Mouse (Mus musculus) liver, embryonic 11.5 days (tissue): ENCODE measurements around the gene Amz2. TPM values are rescaled to one million over a fixed set of nuclear protein-coding genes. Genes with fewer than 3 reads are reported as not detected.

Experiments
- ATAC-seq: fragments of 200-750 bp; cut with Nextera tagmentation; replicated peaks from 2 replicates; pipeline ENCODE4 v1.8.0; 2017; ENCODE audit warnings: moderate number of reproducible peaks, mild to moderate bottlenecking, moderate TSS enrichment, moderate library complexity; ENCODE audit not compliant: low FRiP score
- DNase-seq: peaks from one replicate; pipeline ENCODE4 v3.0.0-alpha.2; 2017; ENCODE audit warnings: low spot score
- H3K27ac ChIP-seq: fragments of 300-500 bp; sonication (generic); 2 replicates; pipeline ENCODE4 v1.5.1; 2014; ENCODE audit warnings: mild to moderate bottlenecking, low read depth, low read length, control low read depth
- H3K27me3 ChIP-seq: fragments of 300-500 bp; sonication (generic); replicated peaks from 2 replicates; pipeline ENCODE4 v1.6.1; 2014; ENCODE audit warnings: low read length, mixed read lengths; ENCODE audit not compliant: control insufficient read depth, insufficient read depth
- H3K36me3 ChIP-seq: fragments of 300-500 bp; sonication (generic); 2 replicates; pipeline ENCODE4 v1.6.1; 2014; ENCODE audit warnings: mild to moderate bottlenecking, low read length, moderate library complexity, mixed read lengths; ENCODE audit not compliant: control insufficient read depth, insufficient read depth
- H3K4me1 ChIP-seq: fragments of 300-500 bp; sonication (generic); replicated peaks from 2 replicates; pipeline ENCODE4 v1.6.1; 2014; ENCODE audit warnings: low read length, mixed read lengths; ENCODE audit not compliant: control insufficient read depth, insufficient read depth
- H3K4me2 ChIP-seq: fragments of 300-500 bp; sonication (generic); 2 replicates; pipeline ENCODE4 v1.6.1; 2014; ENCODE audit warnings: mild to moderate bottlenecking, control low read depth, moderate library complexity
- H3K4me3 ChIP-seq: fragments of 300-500 bp; sonication (generic); 2 replicates; pipeline ENCODE4 v1.5.1; 2014; ENCODE audit warnings: low read depth, low read length, control low read depth
- H3K9ac ChIP-seq: fragments of 300-500 bp; sonication (generic); 2 replicates; pipeline ENCODE4 v1.6.1; 2014; ENCODE audit warnings: low read depth, low read length, control low read depth
- H3K9me3 ChIP-seq: fragments of 300-500 bp; sonication (generic); 2 replicates; pipeline ENCODE4 v1.6.1; 2016; ENCODE audit warnings: low read length, inconsistent platforms, mixed read lengths; ENCODE audit not compliant: control insufficient read depth
- WGBS: fragments of 180-500 bp; shearing (Covaris S2); extraction: QIAGEN DNeasy Blood & Tissue Kit; methylation state at CpG from one replicate; pipeline ENCODE4 v1.1.7; 2014; 5-methylcytosine and 5-hydroxymethylcytosine counted together
- microRNA-seq: library from miRNA; unstranded; fragments of <30 nt; microRNA quantifications from one replicate; pipeline ENCODE4, GENCODE M21; 2017; ENCODE audit warnings: borderline number of aligned reads
- polyA plus RNA-seq: library from polyadenylated mRNA; unstranded; fragments of >200 nt; fragmentation: Nextera tagmentation; extraction: Ambion mirVana; gene quantifications from 2 replicates; pipeline ENCODE4 v1.2.1, GENCODE M21; 2014

Gene Amz2
- polyA plus RNA-seq, 1 experiment from 2014 or later: 35.5 TPM

GRCm38 (mm10) chr11:109496996-109497714, 71.4 kb downstream of the Amz2 start:
- H3K4me1 ChIP-seq: peaks cover 39% of the 10 kb centered on the region
- no peak overlapping the region for H3K27ac ChIP-seq
- no peaks in the 10 kb centered on the region for H3K27me3 ChIP-seq
- H3K36me3 ChIP-seq: no peaks in the 10 kb centered on the region
- no peak overlapping the region for H3K9ac ChIP-seq
- no peak for ATAC-seq
- 78% methylated on average over 6 of the region's 6 CpGs for WGBS
- no peak overlapping the region for H3K4me2 ChIP-seq
- H3K4me3 ChIP-seq: no peak overlapping the region
- DNase-seq: no peak
- H3K9me3 ChIP-seq: no peaks in the 10 kb centered on the region

- Histone ChIP-seq H3K4me1 (peaks cover 38% of the 10 kb centered on the region), H3K9me3 (no peaks in the 10 kb centered on the region), H3K36me3 (no peaks in the 10 kb centered on the region), H3K9ac (no peak overlapping the region), H3K4me2 (no peak overlapping the region), H3K27ac (no peak overlapping the region), H3K4me3 (no peak overlapping the region), H3K27me3 (no peaks in the 10 kb centered on the region)
- ATAC-seq: no peak
- no peak for DNase-seq
- WGBS: 78% methylated on average over 9 of the region's 9 CpGs
Measured at GRCm38 (mm10) chr11:109497990-109498389, 72.2 kb downstream of the Amz2 start.

DNA sequence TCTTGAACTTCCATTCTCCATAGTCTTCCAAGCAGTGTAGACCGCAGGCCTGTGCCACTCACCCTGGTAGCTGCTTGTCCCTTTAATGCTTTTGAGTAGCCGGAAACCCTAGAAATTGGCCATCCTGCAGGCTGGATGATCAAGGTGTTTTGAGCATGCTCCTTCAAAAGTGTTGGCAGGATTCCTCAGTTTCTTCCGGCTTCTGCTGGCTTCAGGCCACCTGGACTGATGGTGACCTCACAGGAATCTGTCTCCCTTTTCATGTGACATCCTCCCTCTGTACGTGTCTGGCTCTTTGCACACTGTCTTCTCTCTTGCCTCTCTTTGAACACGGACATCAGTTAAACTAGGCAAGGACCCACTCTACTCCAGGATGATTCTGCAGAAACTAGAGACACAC, 74.5 kb downstream of the Amz2 start:
- 88% methylated on average over 5 of the region's 5 CpGs for WGBS
- H3K27me3 ChIP-seq: no peaks in the 10 kb centered on the region
- no peak overlapping the region for H3K4me2 ChIP-seq
- no peak overlapping the region for H3K4me3 ChIP-seq
- DNase-seq (no peak), ATAC-seq (no peak)
- H3K9me3 ChIP-seq: no peaks in the 10 kb centered on the region
- H3K36me3 ChIP-seq: no peaks in the 10 kb centered on the region
- peaks cover 25% of the 10 kb centered on the region for H3K4me1 ChIP-seq
- H3K9ac ChIP-seq: 0 out of 2 replicates have a peak overlapping the region, but pooled peaks have one; percentile 25
- no peak overlapping the region for H3K27ac ChIP-seq

Small RNAs within 50 kb of the gene (microRNA-seq; reads per million reads assigned to microRNA genes)
- not detected for gene Gm25540

Other genes starting within 250 kb of the Amz2 start
- gene Rgs9, start 127.8 kb upstream of the Amz2 start, polyA plus RNA-seq: 0.18 and 0.25 TPM in 2 replicates
- gene Gna13, start 63.1 kb upstream of the Amz2 start, polyA plus RNA-seq: 24.9 and 25.3 TPM in 2 replicates
- not detected in 2 replicates for gene 9930022D16Rik, start 12.0 kb upstream of the Amz2 start, polyA plus RNA-seq
- 5.8 and 6.2 TPM in 2 replicates for gene Arsg, start 47.4 kb downstream of the Amz2 start, polyA plus RNA-seq
- 52.2 and 58.7 TPM in 2 replicates for gene Slc16a6, start 47.7 kb downstream of the Amz2 start, polyA plus RNA-seq
- gene Wipi1, start 186.0 kb downstream of the Amz2 start, polyA plus RNA-seq: 18.9 and 21.8 TPM in 2 replicates
- gene Prkar1a, start 223.5 kb downstream of the Amz2 start, polyA plus RNA-seq: 261 and 285 TPM in 2 replicates